Mouse (Mus musculus) midbrain, embryonic 13.5 days (tissue): ENCODE data around the gene Mrpl49. TPM values are rescaled to one million over a fixed set of nuclear protein-coding genes. Genes with fewer than 3 reads are reported as not detected.

Experiments used
- microRNA-seq: library from miRNA; unstranded; fragments of <30 nt; microRNA quantifications from one replicate; pipeline ENCODE4, GENCODE M21; 2016
- polyA plus RNA-seq: library from polyadenylated mRNA; unstranded; fragments of >200 nt; fragmentation: Nextera tagmentation; extraction: Ambion mirVana; gene quantifications from 2 replicates; pipeline ENCODE4 v1.2.1, GENCODE M21; 2015

Gene Mrpl49
- polyA plus RNA-seq, 1 experiment from 2014 or later, result 73.7 TPM

Small RNA genes within 50 kb of the gene (microRNA-seq; reads per million reads assigned to microRNA genes)
- gene Mir6988, result 2.7 reads per million, percentile 9 among the genes with 10 or more reads in this experiment

Other genes with a start within 250 kb of the Mrpl49 start
- gene Frmd8, start 182.5 kb downstream of the Mrpl49 start, polyA plus RNA-seq, result 16.8 and 19.0 TPM in 2 replicates
- gene Slc25a45, start 180.0 kb downstream of the Mrpl49 start, polyA plus RNA-seq, result 1.4 and 2.0 TPM in 2 replicates
- gene Tigd3, start 163.6 kb downstream of the Mrpl49 start, polyA plus RNA-seq, result 16.4 and 16.9 TPM in 2 replicates
- 157 and 158 TPM in 2 replicates for gene Dpf2, start 144.8 kb downstream of the Mrpl49 start, polyA plus RNA-seq
- gene Cdc42ep2, start 133.0 kb downstream of the Mrpl49 start, polyA plus RNA-seq, result 7.5 and 7.8 TPM in 2 replicates
- 31.6 and 32.1 TPM in 2 replicates for gene Pola2, start 93.6 kb downstream of the Mrpl49 start, polyA plus RNA-seq
- not detected in 2 replicates for gene Slc22a20, start 71.6 kb downstream of the Mrpl49 start, polyA plus RNA-seq
- gene Capn1, start 41.9 kb downstream of the Mrpl49 start, polyA plus RNA-seq, result 1.9 and 2.3 TPM in 2 replicates
- gene Syvn1, start 11.2 kb downstream of the Mrpl49 start, polyA plus RNA-seq, result 27.8 and 33.8 TPM in 2 replicates
- gene Fau, start 59 bp upstream of the Mrpl49 start, polyA plus RNA-seq, result 632 and 647 TPM in 2 replicates
- 27.4 and 33.1 TPM in 2 replicates for gene Znhit2, start 3.4 kb upstream of the Mrpl49 start, polyA plus RNA-seq
- gene Tm7sf2, start 10.6 kb upstream of the Mrpl49 start, polyA plus RNA-seq, result 44.1 and 45.9 TPM in 2 replicates
- 90.8 and 91.4 TPM in 2 replicates for gene Vps51, start 19.4 kb upstream of the Mrpl49 start, polyA plus RNA-seq
- gene Tmem262, start 22.2 kb upstream of the Mrpl49 start, polyA plus RNA-seq, result not detected in 2 replicates
- 2.4 TPM in 2 replicates for gene Gm28374, start 24.5 kb upstream of the Mrpl49 start, polyA plus RNA-seq
- gene Zfpl1, start 27.2 kb upstream of the Mrpl49 start, polyA plus RNA-seq, result 83.3 and 84.8 TPM in 2 replicates
- 19.1 and 19.3 TPM in 2 replicates for gene Cdca5, start 27.2 kb upstream of the Mrpl49 start, polyA plus RNA-seq
- gene AC131692.1, start 36.6 kb upstream of the Mrpl49 start, polyA plus RNA-seq, result not detected in 2 replicates
- 0.52 and 0.58 TPM in 2 replicates for gene Naaladl1, start 48.0 kb upstream of the Mrpl49 start, polyA plus RNA-seq
- 35.1 and 41.8 TPM in 2 replicates for gene Sac3d1, start 60.9 kb upstream of the Mrpl49 start, polyA plus RNA-seq
- gene Snx15, start 70.5 kb upstream of the Mrpl49 start, polyA plus RNA-seq, result 42.3 and 44.4 TPM in 2 replicates
- 0.27 TPM in 1 of 2 replicates, not detected in the other for gene Batf2, start 83.2 kb upstream of the Mrpl49 start, polyA plus RNA-seq
- 115 and 118 TPM in 2 replicates for gene Arl2, start 83.8 kb upstream of the Mrpl49 start, polyA plus RNA-seq
- not detected in 2 replicates for gene Majin, start 126.6 kb upstream of the Mrpl49 start, polyA plus RNA-seq
- not detected in 2 replicates for gene Gpha2, start 168.6 kb upstream of the Mrpl49 start, polyA plus RNA-seq
- gene Ppp2r5b, start 178.1 kb upstream of the Mrpl49 start, polyA plus RNA-seq, result 78.4 and 84.8 TPM in 2 replicates
- 11.4 and 12.4 TPM in 2 replicates for gene Atg2a, start 183.9 kb upstream of the Mrpl49 start, polyA plus RNA-seq
- gene Ehd1, start 218.9 kb upstream of the Mrpl49 start, polyA plus RNA-seq, result 89.7 and 93.8 TPM in 2 replicates
- gene Cdc42bpg, start 248.7 kb upstream of the Mrpl49 start, polyA plus RNA-seq, result 0.39 and 0.46 TPM in 2 replicates